Mouse (Mus musculus) ES-E14 (cell line): ENCODE results near the gene Rmdn2.

Source experiments
- CHD2 ChIP-seq: IDR thresholded peaks from 2 replicates; pipeline ENCODE4 v1.6.1; 2014; ENCODE audit warnings: mild to moderate bottlenecking, low read depth, low read length, inconsistent platforms
- HCFC1 ChIP-seq: IDR thresholded peaks from 2 replicates; pipeline ENCODE4 v1.6.1; 2012; ENCODE audit warnings: low read length, inconsistent platforms, borderline replicate concordance; ENCODE audit not compliant: insufficient read depth
- MAFK ChIP-seq: IDR thresholded peaks from 2 replicates; pipeline ENCODE4 v1.6.1; 2014; ENCODE audit warnings: mild to moderate bottlenecking, low read depth, low read length, inconsistent platforms; ENCODE audit not compliant: insufficient read depth
- ZC3H11A ChIP-seq: IDR thresholded peaks from 2 replicates; pipeline ENCODE4 v1.6.1; 2012; ENCODE audit warnings: low read depth, mild to moderate bottlenecking, inconsistent platforms, low read length, borderline replicate concordance
- ZNF384 ChIP-seq: IDR thresholded peaks from 2 replicates; pipeline ENCODE4 v1.6.1; 2012; ENCODE audit warnings: low read depth, low read length, inconsistent platforms

DNA sequence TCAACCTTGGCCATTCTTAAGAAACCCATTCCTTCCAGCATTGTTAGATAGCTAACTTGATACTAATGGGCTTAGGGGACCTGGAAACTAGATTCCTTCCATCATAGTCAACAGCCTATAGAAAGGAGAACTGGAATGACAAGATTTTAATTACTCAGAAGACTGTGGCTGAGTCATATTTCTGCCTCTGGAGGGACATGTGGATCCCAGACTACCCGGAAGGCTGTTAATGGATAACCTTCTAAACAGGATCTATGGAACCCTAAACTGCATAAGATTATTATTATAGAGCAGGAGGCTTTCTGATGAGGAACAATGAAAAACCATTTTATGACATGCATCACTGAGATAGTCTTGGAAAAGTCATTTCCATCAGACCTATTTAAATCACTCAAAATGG, 21.8 kb upstream of the Rmdn2 start:
- no peak for TF ChIP-seq HCFC1
- no peak for TF ChIP-seq ZNF384
- TF ChIP-seq MAFK, result no peak
- no peak for TF ChIP-seq CHD2
- TF ChIP-seq ZC3H11A, result no peak
